Mouse (Mus musculus): Measurements from ENCODE around the gene Negr1. TPM values are rescaled to one million over a fixed set of nuclear protein-coding genes. Genes with fewer than 3 reads are reported as not detected.

The Negr1 gene
- polyA plus RNA-seq, 1 experiment from 2014 or later, result 5.3 TPM

DNA sequence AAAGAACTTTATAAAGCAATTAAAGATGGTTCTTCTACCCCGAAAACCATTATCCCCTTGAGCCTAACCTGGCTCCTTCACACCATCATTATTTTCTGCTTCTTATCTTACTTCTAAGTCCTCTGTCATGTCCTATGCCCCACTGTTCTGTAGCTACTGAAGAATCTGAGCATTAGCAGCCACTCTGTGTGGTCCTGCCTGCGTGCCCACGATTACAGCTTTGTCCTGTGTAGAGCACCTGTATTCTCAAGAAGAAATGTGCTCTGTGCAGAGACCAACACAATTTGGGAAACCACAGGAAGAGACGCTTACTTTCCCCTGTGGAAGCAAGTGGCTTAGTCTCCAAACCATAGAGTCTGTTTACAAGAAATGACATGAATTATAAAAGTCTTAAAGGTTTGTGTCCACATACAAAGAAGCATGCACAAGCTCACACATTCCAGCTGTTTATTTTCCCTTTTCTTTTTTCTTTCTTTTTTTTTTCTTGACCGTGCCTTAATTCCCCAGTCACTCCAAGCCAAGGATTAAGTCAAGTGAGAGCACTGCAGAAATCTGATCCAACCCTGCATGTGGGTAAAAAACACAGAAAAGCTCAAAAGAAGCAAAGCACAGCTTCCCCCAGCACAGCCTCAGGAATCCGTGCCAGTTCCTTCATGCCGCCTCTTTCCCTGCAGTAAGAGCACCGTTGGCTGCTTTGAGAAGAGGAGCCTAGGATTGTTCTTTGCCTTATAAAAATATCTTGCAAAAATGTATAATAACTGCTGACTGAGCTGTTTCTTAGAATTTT lies 627.5 kb downstream of the Negr1 start:
- DNase-seq (ENCODE audit: low spot score) (no peak), ATAC-seq (replicated peaks; ENCODE audit: low FRiP score) (no peak)
- no peak overlapping the region for H3K4me3 ChIP-seq (ENCODE audit: low read depth, low read length)
- H3K27me3 ChIP-seq (ENCODE audit: control insufficient read depth, insufficient read depth, low read length), result no peaks in the 10 kb centered on the region
- H3K9ac ChIP-seq (ENCODE audit: low read length), result no peak overlapping the region
- no peaks in the 10 kb centered on the region for H3K4me1 ChIP-seq (replicated peaks; ENCODE audit: control insufficient read depth, insufficient read depth, low read length)
- H3K27ac ChIP-seq (ENCODE audit: low read depth, low read length), result no peak overlapping the region
- WGBS, result 36% methylated on average over 8 of the region's 8 CpGs
- H3K4me2 ChIP-seq (ENCODE audit: low read depth, low read length, severe bottlenecking), result no peak overlapping the region
- no peaks in the 10 kb centered on the region for H3K9me3 ChIP-seq (ENCODE audit: control insufficient read depth, low read length)
- no peaks in the 10 kb centered on the region for H3K36me3 ChIP-seq (ENCODE audit: control insufficient read depth, insufficient read depth, low read length)

DNA sequence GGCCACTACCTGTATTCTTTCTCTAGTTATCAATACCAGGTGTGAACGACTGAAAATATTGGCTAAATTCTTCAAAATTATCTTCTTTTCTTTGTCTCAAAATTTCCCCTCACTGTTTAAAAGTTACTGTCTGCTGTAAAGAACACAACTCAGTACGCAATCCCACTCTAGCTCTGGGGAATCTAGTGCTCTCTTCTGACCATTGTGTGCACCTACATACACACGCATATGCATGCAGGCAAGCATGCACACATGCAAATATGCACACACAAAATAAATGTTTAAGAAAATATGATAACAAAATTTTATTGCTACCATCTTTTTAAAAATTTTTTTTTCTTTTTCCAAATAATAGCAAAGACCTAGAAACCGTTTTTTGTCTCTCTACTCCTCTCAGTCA lies 628.2 kb downstream of the Negr1 start:
- DNase-seq (ENCODE audit: low spot score), result no peak
- no peak overlapping the region for H3K27ac ChIP-seq (ENCODE audit: low read depth, low read length)
- H3K36me3 ChIP-seq (ENCODE audit: control insufficient read depth, insufficient read depth, low read length), result no peaks in the 10 kb centered on the region
- H3K4me2 ChIP-seq (ENCODE audit: low read depth, low read length, severe bottlenecking), result no peak overlapping the region
- no peaks in the 10 kb centered on the region for H3K4me1 ChIP-seq (replicated peaks; ENCODE audit: control insufficient read depth, insufficient read depth, low read length)
- no peaks in the 10 kb centered on the region for H3K9me3 ChIP-seq (ENCODE audit: control insufficient read depth, low read length)
- no peaks in the 10 kb centered on the region for H3K27me3 ChIP-seq (ENCODE audit: control insufficient read depth, insufficient read depth, low read length)
- WGBS, result 83% methylated on average over 4 of the region's 4 CpGs
- no peak overlapping the region for H3K9ac ChIP-seq (ENCODE audit: low read length)
- H3K4me3 ChIP-seq (ENCODE audit: low read depth, low read length), result no peak overlapping the region
- no peak for ATAC-seq (replicated peaks; ENCODE audit: low FRiP score)

DNA sequence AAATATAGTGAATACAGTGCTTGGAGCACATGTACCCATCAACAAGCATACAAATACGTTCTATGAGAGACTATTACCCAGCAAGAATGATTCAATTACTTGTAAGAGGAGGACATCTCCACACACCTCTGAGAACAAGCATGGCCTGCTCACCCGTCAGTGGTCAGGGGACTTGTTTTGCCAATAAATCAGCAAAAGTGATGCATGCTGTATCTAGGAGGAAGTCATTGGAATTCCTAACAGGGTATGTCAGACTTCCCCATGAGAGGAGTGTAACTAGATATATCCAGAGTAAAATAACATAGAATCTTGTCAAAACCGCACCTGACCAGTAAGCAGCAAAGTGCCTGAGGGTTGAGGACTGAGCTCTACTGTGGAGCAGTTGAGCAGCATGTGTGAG lies 629.0 kb downstream of the Negr1 start:
- H3K27me3 ChIP-seq (ENCODE audit: control insufficient read depth, insufficient read depth, low read length), result no peaks in the 10 kb centered on the region
- H3K9me3 ChIP-seq (ENCODE audit: control insufficient read depth, low read length), result no peaks in the 10 kb centered on the region
- no peak overlapping the region for H3K4me2 ChIP-seq (ENCODE audit: low read depth, low read length, severe bottlenecking)
- 74% methylated on average over 3 of the region's 3 CpGs for WGBS
- no peak overlapping the region for H3K27ac ChIP-seq (ENCODE audit: low read depth, low read length)
- no peak overlapping the region for H3K9ac ChIP-seq (ENCODE audit: low read length)
- no peaks in the 10 kb centered on the region for H3K4me1 ChIP-seq (replicated peaks; ENCODE audit: control insufficient read depth, insufficient read depth, low read length)
- H3K4me3 ChIP-seq (ENCODE audit: low read depth, low read length), result no peak overlapping the region
- no peak for DNase-seq (ENCODE audit: low spot score)
- no peak for ATAC-seq (replicated peaks; ENCODE audit: low FRiP score)
- H3K36me3 ChIP-seq (ENCODE audit: control insufficient read depth, insufficient read depth, low read length), result no peaks in the 10 kb centered on the region

DNA sequence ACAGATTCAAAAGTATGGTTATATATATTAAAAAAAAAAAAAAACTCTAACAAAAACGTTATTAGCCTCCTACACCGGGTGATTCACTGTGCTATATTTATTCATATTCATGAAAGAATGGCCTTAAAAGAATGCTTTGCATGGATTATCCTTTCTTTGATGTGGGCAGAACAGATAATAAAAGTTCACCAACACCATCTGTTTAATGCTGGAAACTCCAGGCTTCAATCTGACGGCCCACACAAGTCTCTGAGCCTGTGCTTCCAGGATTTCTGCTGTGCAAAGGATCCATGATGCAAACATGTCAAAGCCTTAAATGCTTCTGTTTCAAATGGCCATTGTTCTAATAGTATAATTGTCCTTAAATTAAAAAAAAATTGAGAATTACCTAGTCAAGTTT lies 630.4 kb downstream of the Negr1 start:
- no peak overlapping the region for H3K27ac ChIP-seq (ENCODE audit: low read depth, low read length)

DNA sequence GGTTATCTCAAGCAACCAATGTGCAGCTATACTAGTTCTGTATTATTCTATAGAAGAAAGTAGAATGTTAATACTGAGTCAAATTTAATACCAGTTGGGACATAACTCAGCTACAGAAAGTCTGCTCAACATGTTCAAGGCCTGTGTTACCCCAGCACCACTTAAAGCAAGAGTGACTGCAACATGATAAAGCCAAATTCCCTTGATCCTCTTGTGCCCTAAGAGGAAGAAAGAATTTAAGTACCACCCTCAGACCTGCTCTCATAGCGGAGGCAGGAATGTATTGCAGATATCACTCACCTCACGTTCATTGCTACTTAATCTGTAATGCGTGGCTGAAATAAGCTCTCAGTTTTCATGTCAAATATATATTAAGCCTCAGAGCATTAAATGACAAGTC lies 631.5 kb downstream of the Negr1 start:
- no peak for DNase-seq (ENCODE audit: low spot score)
- Histone ChIP-seq H3K9me3 (ENCODE audit: control insufficient read depth, low read length) (no peaks in the 10 kb centered on the region), H3K9ac (ENCODE audit: low read length) (no peak overlapping the region), H3K36me3 (ENCODE audit: control insufficient read depth, insufficient read depth, low read length) (no peaks in the 10 kb centered on the region), H3K27me3 (ENCODE audit: control insufficient read depth, insufficient read depth, low read length) (no peaks in the 10 kb centered on the region), H3K4me1 (replicated peaks; ENCODE audit: control insufficient read depth, insufficient read depth, low read length) (no peaks in the 10 kb centered on the region), H3K4me3 (ENCODE audit: low read depth, low read length) (no peak overlapping the region), H3K4me2 (ENCODE audit: low read depth, low read length, severe bottlenecking) (no peak overlapping the region), H3K27ac (ENCODE audit: low read depth, low read length) (no peak overlapping the region)
- WGBS, result 89% methylated on average over 3 of the region's 3 CpGs
- no peak for ATAC-seq (replicated peaks; ENCODE audit: low FRiP score)

More for the DNA sequence above, 630.4 kb downstream of the Negr1 start:
- Histone ChIP-seq H3K4me3 (ENCODE audit: low read depth, low read length) (no peak overlapping the region), H3K9ac (ENCODE audit: low read length) (no peak overlapping the region), H3K9me3 (ENCODE audit: control insufficient read depth, low read length) (no peaks in the 10 kb centered on the region), H3K27me3 (ENCODE audit: control insufficient read depth, insufficient read depth, low read length) (no peaks in the 10 kb centered on the region), H3K4me2 (ENCODE audit: low read depth, low read length, severe bottlenecking) (no peak overlapping the region), H3K4me1 (replicated peaks; ENCODE audit: control insufficient read depth, insufficient read depth, low read length) (no peaks in the 10 kb centered on the region), H3K36me3 (ENCODE audit: control insufficient read depth, insufficient read depth, low read length) (no peaks in the 10 kb centered on the region)
- ATAC-seq (replicated peaks; ENCODE audit: low FRiP score) (no peak), DNase-seq (ENCODE audit: low spot score) (no peak)
- 82% methylated on average over 3 of the region's 3 CpGs for WGBS

DNA sequence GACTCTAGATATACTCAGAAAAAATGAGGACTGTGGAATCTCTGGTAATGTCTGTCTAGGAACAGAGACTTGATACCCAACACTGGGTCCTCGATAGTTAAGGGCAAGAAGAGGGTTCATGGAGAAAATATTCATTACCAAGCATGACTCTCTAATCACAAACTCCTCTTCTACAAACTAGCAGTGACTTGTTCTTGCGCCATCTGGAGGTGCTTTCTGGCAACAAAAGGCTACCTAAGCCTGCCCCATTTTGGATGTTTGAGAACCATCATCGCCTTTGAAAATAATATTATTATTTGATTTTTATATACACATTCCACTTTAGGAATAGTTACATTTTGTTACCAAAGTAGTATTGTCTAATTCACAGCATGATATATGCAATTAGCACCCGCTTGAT lies 637.1 kb downstream of the Negr1 start:
- Histone ChIP-seq H3K27ac (ENCODE audit: low read depth, low read length) (no peak overlapping the region), H3K4me1 (replicated peaks; ENCODE audit: control insufficient read depth, insufficient read depth, low read length) (no peaks in the 10 kb centered on the region), H3K4me3 (ENCODE audit: low read depth, low read length) (no peak overlapping the region), H3K36me3 (ENCODE audit: control insufficient read depth, insufficient read depth, low read length) (no peaks in the 10 kb centered on the region), H3K4me2 (ENCODE audit: low read depth, low read length, severe bottlenecking) (no peak overlapping the region), H3K9me3 (ENCODE audit: control insufficient read depth, low read length) (no peaks in the 10 kb centered on the region), H3K9ac (ENCODE audit: low read length) (no peak overlapping the region), H3K27me3 (ENCODE audit: control insufficient read depth, insufficient read depth, low read length) (no peaks in the 10 kb centered on the region)
- DNase-seq (ENCODE audit: low spot score) (no peak), ATAC-seq (replicated peaks; ENCODE audit: low FRiP score) (no peak)
- WGBS, result 84% methylated on average over 4 of the region's 4 CpGs

DNA sequence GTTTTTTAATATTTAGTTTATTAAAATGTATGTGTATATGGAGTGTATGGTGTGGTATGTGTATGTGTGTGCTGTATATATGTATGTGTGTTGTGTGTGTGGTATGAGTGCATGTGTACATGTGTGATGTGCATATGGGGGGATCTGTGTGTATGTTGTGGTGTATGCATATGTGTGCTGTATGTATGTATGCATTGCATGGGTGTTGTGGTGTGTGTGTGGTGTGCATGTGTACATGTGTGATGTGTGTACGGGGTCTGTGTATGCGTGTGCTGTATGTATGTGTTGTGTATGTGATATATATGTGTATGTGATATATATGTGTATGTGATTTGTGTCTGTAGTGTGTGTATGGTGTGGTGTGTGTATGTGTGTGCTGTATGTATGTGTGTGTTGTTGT lies 640.1 kb downstream of the Negr1 start:
- H3K4me2 ChIP-seq (ENCODE audit: low read depth, low read length, severe bottlenecking), result no peak overlapping the region
- no peak overlapping the region for H3K4me3 ChIP-seq (ENCODE audit: low read depth, low read length)
- no peaks in the 10 kb centered on the region for H3K36me3 ChIP-seq (ENCODE audit: control insufficient read depth, insufficient read depth, low read length)
- no peak overlapping the region for H3K27ac ChIP-seq (ENCODE audit: low read depth, low read length)
- DNase-seq (ENCODE audit: low spot score) (no peak), ATAC-seq (replicated peaks; ENCODE audit: low FRiP score) (no peak)
- no peak overlapping the region for H3K9ac ChIP-seq (ENCODE audit: low read length)
- no peaks in the 10 kb centered on the region for H3K27me3 ChIP-seq (ENCODE audit: control insufficient read depth, insufficient read depth, low read length)
- H3K9me3 ChIP-seq (ENCODE audit: control insufficient read depth, low read length), result no peaks in the 10 kb centered on the region
- no peaks in the 10 kb centered on the region for H3K4me1 ChIP-seq (replicated peaks; ENCODE audit: control insufficient read depth, insufficient read depth, low read length)
- 93% methylated on average over 2 of the region's 2 CpGs for WGBS

DNA sequence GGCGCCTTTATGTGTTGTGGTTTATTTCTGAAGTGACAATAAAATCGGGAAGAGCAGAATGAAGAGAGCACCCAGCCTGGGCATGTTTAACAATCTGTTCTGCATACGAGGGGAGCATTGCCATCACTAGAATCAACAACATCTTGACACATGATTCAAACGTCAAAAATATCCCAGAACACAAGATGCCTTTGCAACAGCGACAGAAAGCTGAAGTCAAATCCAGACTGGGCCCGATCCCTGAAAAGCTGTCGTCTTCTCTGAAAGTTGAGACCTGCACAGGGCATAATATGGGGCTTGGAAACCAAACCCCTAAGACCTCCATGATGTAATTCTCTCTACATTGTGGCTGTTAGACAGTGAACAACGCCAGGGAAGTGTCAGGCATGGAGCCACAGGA lies 642.0 kb downstream of the Negr1 start:
- Histone ChIP-seq H3K9ac (ENCODE audit: low read length) (no peak overlapping the region), H3K27me3 (ENCODE audit: control insufficient read depth, insufficient read depth, low read length) (no peaks in the 10 kb centered on the region), H3K4me2 (ENCODE audit: low read depth, low read length, severe bottlenecking) (no peak overlapping the region), H3K9me3 (ENCODE audit: control insufficient read depth, low read length) (no peaks in the 10 kb centered on the region), H3K27ac (ENCODE audit: low read depth, low read length) (no peak overlapping the region), H3K4me1 (replicated peaks; ENCODE audit: control insufficient read depth, insufficient read depth, low read length) (no peaks in the 10 kb centered on the region), H3K36me3 (ENCODE audit: control insufficient read depth, insufficient read depth, low read length) (no peaks in the 10 kb centered on the region), H3K4me3 (ENCODE audit: low read depth, low read length) (no peak overlapping the region)
- ATAC-seq (replicated peaks; ENCODE audit: low FRiP score) (no peak), DNase-seq (ENCODE audit: low spot score) (no peak)
- 86% methylated on average over 8 of the region's 8 CpGs for WGBS

DNA sequence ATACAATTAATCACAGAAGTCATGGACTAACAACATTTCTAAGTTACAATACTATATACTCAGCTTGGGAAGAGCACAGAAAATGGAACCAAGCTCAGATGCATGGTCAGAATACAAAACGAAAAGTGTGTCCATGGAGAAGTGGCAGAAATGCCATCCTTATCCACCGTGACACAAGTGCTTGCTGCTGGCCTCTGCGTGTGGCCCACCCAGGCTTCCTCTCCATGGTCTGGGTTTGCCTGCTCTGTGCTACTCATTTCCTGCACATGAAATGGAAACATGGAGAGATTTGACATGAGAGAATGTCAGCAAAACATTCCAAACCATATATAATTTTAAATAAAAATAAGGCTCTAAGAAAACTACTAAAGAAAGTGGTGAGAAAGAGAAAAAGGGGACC lies 645.2 kb downstream of the Negr1 start:
- H3K9ac ChIP-seq (ENCODE audit: low read length), result no peak overlapping the region
- no peaks in the 10 kb centered on the region for H3K9me3 ChIP-seq (ENCODE audit: control insufficient read depth, low read length)
- H3K4me1 ChIP-seq (replicated peaks; ENCODE audit: control insufficient read depth, insufficient read depth, low read length), result no peaks in the 10 kb centered on the region
- H3K4me2 ChIP-seq (ENCODE audit: low read depth, low read length, severe bottlenecking), result no peak overlapping the region
- H3K36me3 ChIP-seq (ENCODE audit: control insufficient read depth, insufficient read depth, low read length), result no peaks in the 10 kb centered on the region
- no peak for ATAC-seq (replicated peaks; ENCODE audit: low FRiP score)
- no peaks in the 10 kb centered on the region for H3K27me3 ChIP-seq (ENCODE audit: control insufficient read depth, insufficient read depth, low read length)
- WGBS, result 82% methylated on average over 3 of the region's 3 CpGs
- no peak overlapping the region for H3K4me3 ChIP-seq (ENCODE audit: low read depth, low read length)
- no peak for DNase-seq (ENCODE audit: low spot score)
- H3K27ac ChIP-seq (ENCODE audit: low read depth, low read length), result no peak overlapping the region
